20 mouse cellular contexts compared by ENCODE assay signal in genomic region chr1:72792262-72792661, GRCm38 (mm10). TPM values are rescaled to one million over a fixed set of nuclear protein-coding genes. Genes with fewer than 3 reads are reported as not detected.
DNase-seq lines count a peak whose midpoint lies in the region; ATAC-seq and TF ChIP-seq lines count a peak whose summit lies in the region.
"Had no signal": no experiment of that assay in that cellular context is flagged by ENCODE, and none has a peak within 500 bp of the region (broad histone marks: within the 10 kb centered on the region; RNA-seq: fewer than 3 reads in every experiment).

No protein-coding gene starts in this region.

- peak; percentile 52 for DNase-seq in brain, embryonic 14.5 days (ENCODE audit: low read depth)
- no peak for DNase-seq in lung, postnatal 4 days
- DNase-seq: adrenal gland, postnatal 10 days; cerebellum, adult 18-20 months; cerebellum, postnatal 10 days; forebrain, postnatal 0 days; gastrocnemius, postnatal 14 days; heart, adult 2 months; heart, postnatal 14 days had no signal

- ATAC-seq in forebrain, embryonic 12.5 days (ENCODE audit: low FRiP score), result peak; percentile 30; the same call in 1 of the 2 replicates
- no peak for ATAC-seq in forebrain, embryonic 15.5 days (replicated peaks)
- 0 out of 2 replicates have a peak, but pooled peaks have one; percentile 25 for ATAC-seq in intestine, postnatal 0 days
- ATAC-seq: forebrain, postnatal 0 days; hindbrain, postnatal 0 days had no signal

- H3K4me1 ChIP-seq in forebrain, embryonic 12.5 days, result peaks cover 7% of the 10 kb centered on the region
- H3K4me1 ChIP-seq in forebrain, embryonic 15.5 days, result no peaks in the 10 kb centered on the region
- peaks cover 3% of the 10 kb centered on the region for H3K4me1 ChIP-seq in ES-Bruce4 (ENCODE audit: control insufficient read depth, insufficient read depth, low read length)
- no peaks in the 10 kb centered on the region for H3K4me1 ChIP-seq in intestine, postnatal 0 days (replicated peaks; ENCODE audit: control insufficient read depth, insufficient read depth, low read length)
- H3K4me1 ChIP-seq: heart, embryonic 15.5 days; hindbrain, embryonic 13.5 days had no signal

- H3K9ac ChIP-seq in forebrain, embryonic 12.5 days, result no peak overlapping the region
- H3K9ac ChIP-seq in forebrain, embryonic 15.5 days (replicated peaks), result no peak overlapping the region
- no peak overlapping the region for H3K9ac ChIP-seq in ES-Bruce4 (ENCODE audit: low read depth, poor library complexity, severe bottlenecking)
- no peak overlapping the region for H3K9ac ChIP-seq in intestine, postnatal 0 days (ENCODE audit: low read depth, low read length)
- H3K9ac ChIP-seq: embryonic facial prominence, embryonic 12.5 days; forebrain, postnatal 0 days; heart, embryonic 15.5 days; hindbrain, embryonic 13.5 days had no signal

- WGBS in forebrain, embryonic 12.5 days, result 3% methylated on average over 1 of the region's 1 CpGs
- 12% methylated on average over 1 of the region's 1 CpGs for WGBS in forebrain, embryonic 15.5 days
- 28% methylated on average over 1 of the region's 1 CpGs for WGBS in intestine, postnatal 0 days

- H3K36me3 ChIP-seq in forebrain, embryonic 12.5 days (replicated peaks), result no peaks in the 10 kb centered on the region
- no peaks in the 10 kb centered on the region for H3K36me3 ChIP-seq in forebrain, embryonic 15.5 days
- no peaks in the 10 kb centered on the region for H3K36me3 ChIP-seq in ES-Bruce4 (ENCODE audit: control insufficient read depth, insufficient read depth, low read length, poor library complexity, severe bottlenecking)
- no peaks in the 10 kb centered on the region for H3K36me3 ChIP-seq in intestine, postnatal 0 days (ENCODE audit: control insufficient read depth, insufficient read depth)
- H3K36me3 ChIP-seq: embryonic facial prominence, embryonic 12.5 days; G1E; heart, embryonic 15.5 days; hindbrain, embryonic 13.5 days had no signal

- TF ChIP-seq EP300 in ES-Bruce4 (IDR thresholded peaks at IDR 0.05; ENCODE audit: insufficient read depth, low read depth, low read length), result peak; percentile 49; the same call in 1 of the 2 replicates

- no peak for TF ChIP-seq CTCF in ES-Bruce4 (IDR thresholded peaks at IDR 0.05; ENCODE audit: low read depth, low read length)
- TF ChIP-seq CTCF in brain, embryonic 14.5 days (IDR thresholded peaks at IDR 0.05; ENCODE audit: borderline replicate concordance, extremely low read depth, insufficient read depth, insufficient read length), result no peak
- no peak for TF ChIP-seq CTCF in intestine, postnatal 0 days (IDR thresholded peaks at IDR 0.05; ENCODE audit: low read depth)

- 0 out of 2 replicates have a peak overlapping the region, but pooled peaks have one; percentile 27 for H3K27ac ChIP-seq in forebrain, embryonic 12.5 days
- no peak overlapping the region for H3K27ac ChIP-seq in forebrain, embryonic 15.5 days (replicated peaks)
- 0 out of 2 replicates have a peak overlapping the region, but pooled peaks have one; percentile 37 for H3K27ac ChIP-seq in ES-Bruce4 (ENCODE audit: insufficient read depth, low read length)
- no peak overlapping the region for H3K27ac ChIP-seq in intestine, postnatal 0 days (ENCODE audit: low read depth, low read length)
- H3K27ac ChIP-seq: heart, adult 2 months; heart, embryonic 15.5 days; hindbrain, embryonic 13.5 days; hindbrain, postnatal 0 days had no signal

- no peaks in the 10 kb centered on the region for H3K9me3 ChIP-seq in forebrain, embryonic 12.5 days
- no peaks in the 10 kb centered on the region for H3K9me3 ChIP-seq in forebrain, embryonic 15.5 days
- no peaks in the 10 kb centered on the region for H3K9me3 ChIP-seq in ES-Bruce4 (replicated peaks; ENCODE audit: control insufficient read depth, insufficient read depth, low read length, poor library complexity, severe bottlenecking)
- H3K9me3 ChIP-seq in intestine, postnatal 0 days (ENCODE audit: control insufficient read depth), result no peaks in the 10 kb centered on the region
- H3K9me3 ChIP-seq: embryonic facial prominence, embryonic 12.5 days; G1E; heart, embryonic 15.5 days; hindbrain, embryonic 13.5 days had no signal

- no peak for TF ChIP-seq POLR2A in ES-Bruce4 (IDR thresholded peaks at IDR 0.05; ENCODE audit: insufficient read depth, low read length)
- TF ChIP-seq POLR2A in brain, embryonic 14.5 days (IDR thresholded peaks at IDR 0.05; ENCODE audit: borderline replicate concordance, extremely low read depth, insufficient read depth, insufficient read length, poor library complexity, severe bottlenecking), result no peak

- H3K27me3 ChIP-seq in forebrain, embryonic 12.5 days, result no peaks in the 10 kb centered on the region
- no peaks in the 10 kb centered on the region for H3K27me3 ChIP-seq in forebrain, embryonic 15.5 days
- H3K27me3 ChIP-seq in ES-Bruce4 (ENCODE audit: control insufficient read depth, insufficient read depth, low read length, poor library complexity, severe bottlenecking), result no peaks in the 10 kb centered on the region
- H3K27me3 ChIP-seq in intestine, postnatal 0 days (replicated peaks; ENCODE audit: control insufficient read depth, insufficient read depth, low read length), result no peaks in the 10 kb centered on the region
- H3K27me3 ChIP-seq: CH12.LX; embryonic facial prominence, embryonic 12.5 days; heart, embryonic 15.5 days; hindbrain, embryonic 13.5 days had no signal

- no peak overlapping the region for H3K4me2 ChIP-seq in forebrain, embryonic 12.5 days
- H3K4me2 ChIP-seq in forebrain, embryonic 15.5 days (replicated peaks), result no peak overlapping the region
- H3K4me2 ChIP-seq in intestine, postnatal 0 days (replicated peaks; ENCODE audit: low read depth), result no peak overlapping the region
- H3K4me2 ChIP-seq: embryonic facial prominence, embryonic 12.5 days; heart, embryonic 11.5 days; heart, embryonic 15.5 days; hindbrain, embryonic 13.5 days had no signal

- no peak overlapping the region for H3K4me3 ChIP-seq in forebrain, embryonic 12.5 days (replicated peaks)
- no peak overlapping the region for H3K4me3 ChIP-seq in forebrain, embryonic 15.5 days
- H3K4me3 ChIP-seq in ES-Bruce4 (ENCODE audit: low read depth, low read length), result no peak overlapping the region
- no peak overlapping the region for H3K4me3 ChIP-seq in intestine, postnatal 0 days (ENCODE audit: low read depth, low read length)
- H3K4me3 ChIP-seq: embryonic facial prominence, embryonic 12.5 days; heart, adult 2 months; heart, embryonic 15.5 days; hindbrain, embryonic 13.5 days had no signal

RNA-seq across cellular contexts. Expression of gene Igfbp2, which starts 32.0 kb away (rescaled TPM):
- polyA plus RNA-seq in forebrain, embryonic 12.5 days (2016; fragmentation: Nextera tagmentation; extraction: Ambion mirVana), result 427 and 524 TPM in 2 replicates
- 336 and 343 TPM in 2 replicates for polyA plus RNA-seq in forebrain, embryonic 15.5 days (2015; fragmentation: Nextera tagmentation; extraction: Ambion mirVana)
- 537 and 588 TPM in 2 replicates for polyA plus RNA-seq in ES-Bruce4 (2011; ENCODE audit: insufficient read depth, insufficient read length, low read depth, missing spikeins)
- polyA plus RNA-seq in brain, embryonic 14.5 days (2012; rRNA removed), result 328 and 384 TPM in 2 replicates
- polyA plus RNA-seq in intestine, postnatal 0 days (2015; fragmentation: Nextera tagmentation; extraction: Ambion mirVana), result 75.6 and 94.0 TPM in 2 replicates
- polyA plus RNA-seq: G1E had no signal

Comparison
In these comparisons a context has a peak if more than half of its experiments do, and no peak if none do; other contexts are left out.
1. H3K27ac ChIP-seq: peak in forebrain, embryonic 12.5 days (single experiment) and ES-Bruce4 (single experiment); none in forebrain, embryonic 15.5 days (single experiment) and intestine, postnatal 0 days (single experiment).